Mouse (Mus musculus) ES-Bruce4 (cell line): ENCODE measurements at regions not wholly inside any gene's neighbourhood (a gene's known extent, or its start where the extent isn't known, plus 50 kb on each side); places are given as distances from the start of the nearest gene placed in this dataset.

Source experiments
- CTCF ChIP-seq: IDR thresholded peaks from one replicate; pipeline ENCODE4 v1.8.1; 2011; ENCODE audit warnings: low read depth, low read length
- POLR2A ChIP-seq: IDR thresholded peaks from one replicate; pipeline ENCODE4 v1.8.1; 2011; ENCODE audit warnings: low read length; ENCODE audit not compliant: insufficient read depth

GRCm38 (mm10) chr17:31740059-31740458, 62.5 kb downstream of the Cryaa start:
- no peak for TF ChIP-seq CTCF
- TF ChIP-seq POLR2A = no peak
